Mouse (Mus musculus) heart, postnatal 14 days (tissue): ENCODE results near the gene Nrd1. TPM values are rescaled to one million over a fixed set of nuclear protein-coding genes. Genes with fewer than 3 reads are reported as not detected.

Experiments used
- DNase-seq, 2 experiments: peaks; one replicate each; pipeline ENCODE4 v3.0.0; 2021 to 2022
- intact Hi-C: fragments of 180-260 bp; cut with DNase I; formaldehyde crosslinking; loops from one replicate; pipeline ENCODE4 v1.15.1; 2025
- total RNA-seq, 2 experiments: library from RNA; stranded (reverse); gene quantifications; 2 replicates each; pipeline ENCODE4 v1.2.3; 2021

The Nrd1 gene
- total RNA-seq, 2 experiments from 2014 or later = 99.1 to 102 TPM

- DNase-seq = no peak
- intact Hi-C loops = no loop called here
These were observed 21.5 kb downstream of the Nrd1 start for GRCm38 (mm10) chr4:109021976-109022375.

GRCm38 (mm10) chr4:109025061-109025460 lies 24.6 kb downstream of the Nrd1 start:
- intact Hi-C loops = no loop called here
- DNase-seq = no peak

GRCm38 (mm10) chr4:109026543-109026942 lies 26.1 kb downstream of the Nrd1 start:
- DNase-seq = no peak
- intact Hi-C loops = no loop called here

- no peak for DNase-seq
- intact Hi-C loops = no loop called here
These were observed 29.4 kb downstream of the Nrd1 start for GRCm38 (mm10) chr4:109029857-109030256.

- intact Hi-C loops = no loop called here
- no peak for DNase-seq
These were observed 29.8 kb downstream of the Nrd1 start for GRCm38 (mm10) chr4:109030266-109030665.

DNA sequence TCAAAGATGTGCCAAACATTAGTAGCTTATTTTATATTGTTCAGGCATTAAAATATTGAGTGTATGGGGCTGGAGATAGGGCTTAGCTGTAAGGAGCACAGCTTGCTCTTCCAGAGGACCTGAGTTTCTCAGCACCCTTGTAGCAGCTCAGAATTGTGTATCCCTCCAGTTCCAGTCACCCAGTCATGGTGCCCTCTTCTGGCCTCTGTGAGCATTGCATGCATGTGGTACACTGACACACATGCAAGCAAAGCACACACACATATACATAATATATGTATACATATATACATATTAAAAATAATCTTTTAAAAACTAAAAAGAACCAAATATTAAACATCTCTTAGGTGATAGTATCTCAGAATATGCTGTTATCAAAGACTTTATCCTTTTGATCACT lies 35.9 kb downstream of the Nrd1 start:
- peak; percentile 53 to 71 for DNase-seq
- intact Hi-C loops = loop anchor here (5.0 kb wide), 2 partner anchors 126 to 164 kb away; no protein-coding TSS in a partner anchor

- intact Hi-C loops = no loop called here
- no peak for DNase-seq
These were observed 42.3 kb downstream of the Nrd1 start for GRCm38 (mm10) chr4:109042739-109043138.

GRCm38 (mm10) chr4:109043294-109043693 lies 42.8 kb downstream of the Nrd1 start:
- no peak for DNase-seq

GRCm38 (mm10) chr4:109043756-109044155 lies 43.3 kb downstream of the Nrd1 start:
- intact Hi-C loops = no loop called here
- DNase-seq = no peak

More at GRCm38 (mm10) chr4:109043294-109043693, 42.8 kb downstream of the Nrd1 start:
- intact Hi-C loops = no loop called here

- intact Hi-C loops = no loop called here
- no peak for DNase-seq
These were observed 47.8 kb downstream of the Nrd1 start for GRCm38 (mm10) chr4:109048258-109048657.

GRCm38 (mm10) chr4:109052282-109052681 lies 51.8 kb downstream of the Nrd1 start:
- intact Hi-C loops = no loop called here
- DNase-seq = no peak

GRCm38 (mm10) chr4:109054003-109054402 lies 53.5 kb downstream of the Nrd1 start:
- no peak for DNase-seq
- intact Hi-C loops = no loop called here

DNA sequence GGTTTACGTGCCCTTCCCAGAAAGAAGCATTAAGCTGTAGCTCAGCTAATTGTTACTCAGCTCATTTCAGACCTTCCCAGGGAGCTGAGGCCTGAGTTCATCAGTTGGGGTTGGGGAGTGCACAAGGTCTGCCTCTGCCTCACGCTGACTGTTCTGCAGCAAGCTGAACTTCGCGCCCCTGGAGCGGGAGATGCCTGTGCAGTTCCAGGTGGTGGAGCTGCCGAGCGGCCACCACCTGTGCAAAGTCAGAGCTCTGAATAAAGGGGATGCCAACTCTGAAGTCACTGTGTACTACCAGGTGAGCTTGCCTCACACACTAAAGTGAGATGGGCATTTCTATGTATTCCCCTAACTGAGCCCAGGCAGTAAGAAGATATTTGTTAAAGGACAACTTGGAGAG lies 55.9 kb downstream of the Nrd1 start:
- DNase-seq = no peak
- intact Hi-C loops = no loop called here

DNA sequence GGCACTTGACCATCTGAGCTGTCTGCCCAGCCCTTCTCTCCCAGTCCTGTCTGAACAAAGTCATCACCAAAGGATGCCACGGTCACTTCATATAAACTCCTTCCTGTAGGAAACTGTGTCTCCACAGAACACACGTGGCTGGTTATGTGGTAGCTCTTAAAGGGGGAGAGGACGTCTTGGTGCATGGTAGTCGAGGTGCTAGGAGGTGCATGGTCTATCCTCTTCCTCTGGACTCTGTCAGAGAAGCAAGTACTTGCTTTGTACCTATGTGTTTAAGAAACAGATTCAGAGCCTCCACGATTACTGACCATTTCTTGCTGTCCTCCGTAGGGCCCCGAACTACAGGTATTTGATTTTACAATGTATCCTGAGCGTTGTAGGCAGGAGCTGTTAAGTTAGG lies 57.2 kb downstream of the Nrd1 start:
- intact Hi-C loops = no loop called here
- no peak for DNase-seq

- intact Hi-C loops = no loop called here
- DNase-seq = no peak
These were observed 58.9 kb downstream of the Nrd1 start for GRCm38 (mm10) chr4:109059255-109059821.

DNA sequence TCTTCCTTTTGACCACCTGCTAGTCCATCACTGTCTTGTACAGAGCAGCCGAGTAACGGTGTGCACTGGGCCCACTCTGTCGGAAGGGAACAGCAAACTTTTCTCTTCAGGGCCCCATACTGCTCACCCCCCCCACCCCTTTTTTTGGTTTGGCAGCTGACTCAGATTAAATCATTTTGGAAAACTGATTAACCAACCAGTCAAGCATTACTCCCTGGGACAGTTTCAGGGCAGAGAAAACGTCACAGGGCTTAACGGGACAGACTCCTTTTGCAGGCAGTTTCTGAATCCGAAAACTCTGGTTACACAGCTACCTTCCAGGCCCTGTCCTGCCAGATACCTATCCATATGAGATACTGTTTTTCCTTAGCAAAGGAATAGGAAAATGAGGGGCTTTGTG lies 64.5 kb downstream of the Nrd1 start:
- intact Hi-C loops = no loop called here
- DNase-seq = no peak

- DNase-seq = no peak
- intact Hi-C loops = no loop called here
These were observed 65.3 kb downstream of the Nrd1 start for GRCm38 (mm10) chr4:109065714-109066113.

DNA sequence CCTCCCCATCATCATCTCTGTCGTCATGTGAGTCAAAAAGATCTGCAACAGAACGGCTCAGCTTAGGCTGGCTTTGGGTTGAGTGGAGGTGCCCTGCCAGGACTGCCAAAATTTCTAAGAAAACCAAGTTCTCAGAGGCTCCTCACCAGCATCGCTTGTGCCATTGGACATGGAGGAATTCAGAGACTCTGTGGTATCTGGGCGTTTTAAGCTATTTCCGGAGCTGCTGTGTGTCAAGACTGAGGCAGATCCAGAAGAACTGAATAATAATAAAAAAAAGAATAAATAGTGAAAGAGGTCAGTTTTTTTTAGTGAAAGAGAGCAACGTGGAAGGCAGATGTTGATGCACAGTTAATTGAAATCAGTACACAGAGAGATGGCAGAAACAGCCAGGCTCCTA lies 72.4 kb downstream of the Nrd1 start:
- intact Hi-C loops = loop anchor here (5.0 kb wide), 1 partner anchor 94 kb away; no protein-coding TSS in a partner anchor
- no peak for DNase-seq

- intact Hi-C loops = loop anchor here (5.0 kb wide), 1 partner anchor 94 kb away; no protein-coding TSS in a partner anchor
- no peak for DNase-seq
These were observed 72.8 kb downstream of the Nrd1 start for GRCm38 (mm10) chr4:109073296-109073695.

- intact Hi-C loops = no loop called here
- DNase-seq = no peak
These were observed 78.5 kb downstream of the Nrd1 start for GRCm38 (mm10) chr4:109078941-109079340.

DNA sequence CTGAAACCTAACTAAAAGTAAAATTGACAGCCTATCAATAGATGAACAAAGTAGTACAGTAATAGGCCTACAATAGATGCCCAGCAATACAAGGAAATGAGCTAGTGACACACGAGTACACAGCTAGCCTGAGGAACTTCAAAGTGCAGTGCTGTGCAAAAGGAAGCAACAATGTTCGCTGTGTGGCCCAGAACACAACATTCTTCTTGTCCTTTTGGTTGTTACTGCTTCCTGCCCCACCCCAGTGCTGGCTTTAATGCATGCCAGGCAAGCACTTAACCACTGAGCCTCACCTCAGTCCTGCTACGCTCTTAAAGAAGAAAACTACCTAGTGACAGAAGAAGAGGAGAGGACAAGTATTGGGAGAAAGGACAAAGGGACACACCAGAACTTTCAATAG lies 79.2 kb downstream of the Nrd1 start:
- intact Hi-C loops = no loop called here
- no peak for DNase-seq

DNA sequence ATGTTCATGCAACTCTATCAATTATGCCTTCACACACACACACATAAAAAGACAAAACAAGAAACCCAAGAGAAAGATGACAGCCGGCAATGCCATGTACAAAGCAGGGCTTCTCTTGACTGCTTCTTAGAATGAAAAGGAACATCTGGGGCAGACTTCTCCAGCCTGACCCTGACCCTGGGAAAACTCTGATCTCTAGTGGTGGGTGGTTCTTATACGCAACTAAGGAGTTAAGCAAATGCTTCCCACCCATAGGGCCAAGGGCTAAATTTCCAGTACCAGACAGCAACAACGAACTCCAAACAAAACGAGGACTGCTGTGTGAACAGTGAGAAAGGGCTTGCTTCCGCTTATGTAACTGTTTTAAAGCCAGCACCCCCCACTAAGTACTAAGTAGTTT lies 79.7 kb downstream of the Nrd1 start:
- intact Hi-C loops = no loop called here
- no peak for DNase-seq

GRCm38 (mm10) chr4:109089171-109089570 lies 88.7 kb downstream of the Nrd1 start:
- intact Hi-C loops = loop anchor here (5.0 kb wide), 1 partner anchor 58 kb away; no protein-coding TSS in a partner anchor
- no peak for DNase-seq
